Mouse (Mus musculus): ENCODE results near the gene Wbp1l. TPM values are rescaled to one million over a fixed set of nuclear protein-coding genes. Genes with fewer than 3 reads are reported as not detected.

The Wbp1l gene
- total RNA-seq, 2 experiments from 2014 or later, result 16.1 to 20.8 TPM

- ATAC-seq (replicated peaks; ENCODE audit: low FRiP score, low TSS enrichment, poor library complexity, severe bottlenecking), result no peak
Observed at GRCm38 (mm10) chr19:46648565-46648964, 49.7 kb downstream of the Wbp1l start.

GRCm38 (mm10) chr19:46653188-46653587 is 54.3 kb downstream of the Wbp1l start:
- peak; percentile 65 for ATAC-seq (replicated peaks; ENCODE audit: low FRiP score, low TSS enrichment, poor library complexity, severe bottlenecking)

- ATAC-seq (replicated peaks; ENCODE audit: low FRiP score, low TSS enrichment, poor library complexity, severe bottlenecking), result no peak
Observed at GRCm38 (mm10) chr19:46653616-46654235, 54.8 kb downstream of the Wbp1l start.

- no peak for ATAC-seq (replicated peaks; ENCODE audit: low FRiP score, low TSS enrichment, poor library complexity, severe bottlenecking)
Observed at GRCm38 (mm10) chr19:46655626-46656025, 56.7 kb downstream of the Wbp1l start.

GRCm38 (mm10) chr19:46656151-46656840 is 57.4 kb downstream of the Wbp1l start:
- ATAC-seq (replicated peaks; ENCODE audit: low FRiP score, low TSS enrichment, poor library complexity, severe bottlenecking), result no peak

GRCm38 (mm10) chr19:46657339-46658020 is 58.6 kb downstream of the Wbp1l start:
- ATAC-seq (replicated peaks; ENCODE audit: low FRiP score, low TSS enrichment, poor library complexity, severe bottlenecking), result no peak

- ATAC-seq (replicated peaks; ENCODE audit: low FRiP score, low TSS enrichment, poor library complexity, severe bottlenecking), result no peak
Observed at GRCm38 (mm10) chr19:46658348-46658747, 59.5 kb downstream of the Wbp1l start.

GRCm38 (mm10) chr19:46658851-46659250 is 60.0 kb downstream of the Wbp1l start:
- ATAC-seq (replicated peaks; ENCODE audit: low FRiP score, low TSS enrichment, poor library complexity, severe bottlenecking), result no peak

GRCm38 (mm10) chr19:46661511-46661910 is 62.6 kb downstream of the Wbp1l start:
- ATAC-seq (replicated peaks; ENCODE audit: low FRiP score, low TSS enrichment, poor library complexity, severe bottlenecking), result no peak

- ATAC-seq (replicated peaks; ENCODE audit: low FRiP score, low TSS enrichment, poor library complexity, severe bottlenecking), result no peak
Observed at GRCm38 (mm10) chr19:46662214-46662613, 63.3 kb downstream of the Wbp1l start.

- ATAC-seq (replicated peaks; ENCODE audit: low FRiP score, low TSS enrichment, poor library complexity, severe bottlenecking), result no peak
Observed at GRCm38 (mm10) chr19:46662784-46663183, 63.9 kb downstream of the Wbp1l start.

- no peak for ATAC-seq (replicated peaks; ENCODE audit: low FRiP score, low TSS enrichment, poor library complexity, severe bottlenecking)
Observed at GRCm38 (mm10) chr19:46665474-46665873, 66.6 kb downstream of the Wbp1l start.

- ATAC-seq (replicated peaks; ENCODE audit: low FRiP score, low TSS enrichment, poor library complexity, severe bottlenecking), result no peak
Observed at GRCm38 (mm10) chr19:46667300-46667699, 68.4 kb downstream of the Wbp1l start.

GRCm38 (mm10) chr19:46668263-46668662 is 69.4 kb downstream of the Wbp1l start:
- no peak for ATAC-seq (replicated peaks; ENCODE audit: low FRiP score, low TSS enrichment, poor library complexity, severe bottlenecking)

GRCm38 (mm10) chr19:46669802-46670201 is 70.9 kb downstream of the Wbp1l start:
- ATAC-seq (replicated peaks; ENCODE audit: low FRiP score, low TSS enrichment, poor library complexity, severe bottlenecking), result no peak

GRCm38 (mm10) chr19:46670691-46671090 is 71.8 kb downstream of the Wbp1l start:
- ATAC-seq (replicated peaks; ENCODE audit: low FRiP score, low TSS enrichment, poor library complexity, severe bottlenecking), result peak; percentile 63

GRCm38 (mm10) chr19:46672766-46673418 is 74.0 kb downstream of the Wbp1l start, which contains the start of gene Cyp17a1:
Cyp17a1 (minus strand) TSS chr19:46673172.
- ATAC-seq (replicated peaks; ENCODE audit: low FRiP score, low TSS enrichment, poor library complexity, severe bottlenecking), result peak; percentile 43

GRCm38 (mm10) chr19:46675641-46676040 is 76.8 kb downstream of the Wbp1l start:
- no peak for ATAC-seq (replicated peaks; ENCODE audit: low FRiP score, low TSS enrichment, poor library complexity, severe bottlenecking)

GRCm38 (mm10) chr19:46679720-46680383 is 81.0 kb downstream of the Wbp1l start:
- no peak for ATAC-seq (replicated peaks; ENCODE audit: low FRiP score, low TSS enrichment, poor library complexity, severe bottlenecking)
